Mouse (Mus musculus) frontal cortex, adult 2 months (tissue): ENCODE data around the gene Mrps27. TPM values are rescaled to one million over a fixed set of nuclear protein-coding genes. Genes with fewer than 3 reads are reported as not detected.
"Not testable (repeated sequence)": the region's sequence is repeated elsewhere in the genome, so short reads cannot be mapped to it uniquely, and the experiment has no call there.

Source experiments
- DNase-seq, 2 experiments: peaks; one replicate each; pipeline ENCODE4 v3.0.0; 2022; ENCODE audit warnings: low spot score in 1 of 2; ENCODE audit errors: extremely low spot score in 1 of 2
- polyA plus RNA-seq: library from polyadenylated mRNA; depleted of rRNA; stranded (reverse); fragments of >200 nt; gene quantifications from 2 replicates; pipeline ENCODE4 v1.2.3, GENCODE M21; 2012; rRNA removed

Gene Mrps27
- polyA plus RNA-seq, result 29.7 and 33.5 TPM in 2 replicates

DNA sequence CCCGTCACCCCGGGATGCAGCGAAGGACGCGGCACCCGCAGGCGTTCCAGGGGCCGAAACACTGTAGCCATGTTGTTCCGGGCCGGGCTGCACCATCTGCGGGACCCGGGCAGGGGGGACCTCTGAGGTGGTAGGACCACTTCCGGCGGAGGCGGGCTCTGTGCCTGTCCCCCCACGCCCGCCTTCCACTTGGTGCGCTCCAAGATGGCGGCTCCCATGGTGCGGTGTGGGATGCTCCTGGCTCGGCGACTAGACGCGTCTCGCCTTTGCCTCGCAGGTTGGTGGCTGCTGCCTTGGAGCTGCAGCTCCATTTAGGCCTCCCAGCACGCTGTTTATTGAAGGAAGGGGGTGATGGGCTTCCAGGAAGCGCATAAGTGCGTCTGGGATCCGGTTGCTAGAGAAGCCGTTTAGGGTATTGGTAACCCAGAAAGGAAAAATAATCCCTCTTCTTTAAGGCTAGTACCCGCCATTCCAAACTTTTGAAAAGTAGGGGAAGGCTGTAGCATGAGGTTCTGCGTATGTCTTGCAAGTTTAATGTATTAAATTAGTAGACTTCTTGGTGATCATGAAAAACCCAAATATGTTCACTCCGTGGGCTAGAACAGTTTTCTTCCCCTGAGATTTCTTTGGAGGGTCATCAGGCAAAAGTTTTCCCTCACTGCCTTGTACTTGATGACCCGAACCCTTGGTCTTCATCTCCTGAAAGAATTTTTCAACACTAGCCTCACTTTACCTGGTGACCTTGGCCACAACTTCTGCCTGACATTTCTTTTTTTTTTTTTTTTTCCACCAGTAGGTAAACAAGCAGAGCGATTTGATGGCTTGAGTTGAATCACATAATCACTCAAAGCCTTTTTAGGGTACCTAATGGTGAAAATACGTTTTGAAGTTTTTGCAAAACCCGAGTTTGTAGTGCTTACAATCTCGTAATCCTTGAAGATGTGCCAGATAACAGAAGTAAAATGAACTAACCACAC, at the start of gene Mrps27, which contains the start of gene Ptcd2:
Mrps27 (plus strand) TSS at position 188 of the 977 bp plus-strand sequence.
Ptcd2 (minus strand) TSS at position 107 of the 977 bp plus-strand sequence.
- DNase-seq, result peak; percentile 96 to 100

DNA sequence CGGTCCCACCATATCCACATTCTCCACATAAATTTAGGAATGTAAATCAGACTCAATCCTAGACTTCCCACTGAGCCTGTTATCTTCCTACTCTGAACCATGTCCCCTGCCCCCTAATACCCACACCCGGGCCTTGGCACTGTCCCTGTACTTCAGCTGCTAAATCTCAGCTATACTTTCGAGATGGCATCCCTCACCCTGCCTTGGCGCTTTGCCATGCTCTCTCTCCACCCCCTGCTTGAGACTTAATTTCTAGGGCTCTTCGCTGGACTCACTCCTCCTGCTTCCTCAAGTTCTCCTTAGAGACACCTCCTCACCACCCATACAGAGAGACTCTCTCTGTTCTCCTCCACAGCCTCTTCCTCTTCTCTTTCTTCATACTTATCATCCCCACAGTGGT, 44.7 kb upstream of the Mrps27 start:
- peak in 1 of 2 experiments; percentile 39 for DNase-seq

DNA sequence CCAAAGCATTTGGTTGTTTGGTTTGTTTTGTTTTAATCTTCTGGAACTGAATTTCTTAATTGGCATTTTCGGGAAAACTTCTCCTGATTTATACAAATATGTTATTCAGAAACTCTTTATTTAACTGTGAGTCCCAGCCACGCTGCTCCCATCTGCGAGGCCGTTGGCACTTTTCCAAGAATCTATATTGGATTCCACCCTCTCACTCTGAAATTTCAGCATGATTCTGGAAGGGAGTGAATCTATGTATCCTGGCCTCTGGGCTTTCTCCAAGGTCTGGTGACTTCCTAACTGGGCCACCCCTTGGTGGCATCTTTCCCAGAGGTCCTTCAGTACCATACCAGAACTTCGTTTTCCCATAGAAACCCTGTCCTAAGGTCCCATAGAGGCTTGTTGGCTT, 40.7 kb upstream of the Mrps27 start:
- DNase-seq, result peak; percentile 69 to 86

DNA sequence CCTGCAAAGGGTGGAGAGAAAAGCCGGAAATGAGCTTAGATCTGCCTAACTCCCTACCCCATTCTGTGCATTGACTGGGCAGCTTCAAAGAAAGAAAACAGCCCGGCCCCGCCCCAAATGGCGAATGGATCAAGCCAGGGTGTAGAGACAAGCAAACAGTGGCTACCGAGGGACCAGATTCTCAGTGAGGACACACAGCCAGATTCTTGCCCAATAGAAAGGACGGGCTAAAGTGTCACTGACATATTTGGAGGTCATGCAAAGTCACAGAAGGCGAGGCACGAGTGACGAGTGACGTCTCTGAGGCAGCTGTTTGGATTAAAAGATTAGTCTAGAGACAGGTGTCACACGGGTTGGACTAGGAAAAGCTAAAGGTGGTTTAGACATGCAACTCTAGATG, 40.2 kb upstream of the Mrps27 start:
- DNase-seq, result no peak

DNA sequence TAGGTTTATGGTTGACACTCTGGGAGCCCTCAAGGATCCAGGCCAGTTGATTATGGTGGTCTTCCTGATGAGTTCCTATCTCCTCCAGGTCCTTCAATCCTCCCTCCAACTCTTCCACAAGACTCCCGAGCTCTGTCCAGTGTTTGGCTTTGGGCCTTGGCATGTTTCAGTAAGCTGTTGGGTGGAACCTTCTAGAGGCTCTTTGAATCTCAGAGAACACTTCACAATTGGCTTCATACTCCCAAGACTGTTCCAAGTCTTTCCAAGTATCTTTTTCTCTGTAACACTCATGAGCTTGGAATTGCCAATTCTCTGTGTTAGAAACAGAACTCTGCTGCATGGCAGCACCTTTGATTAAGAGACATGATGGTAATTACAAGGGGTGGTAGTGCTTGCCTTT, 39.4 kb upstream of the Mrps27 start:
- DNase-seq, result no peak

DNA sequence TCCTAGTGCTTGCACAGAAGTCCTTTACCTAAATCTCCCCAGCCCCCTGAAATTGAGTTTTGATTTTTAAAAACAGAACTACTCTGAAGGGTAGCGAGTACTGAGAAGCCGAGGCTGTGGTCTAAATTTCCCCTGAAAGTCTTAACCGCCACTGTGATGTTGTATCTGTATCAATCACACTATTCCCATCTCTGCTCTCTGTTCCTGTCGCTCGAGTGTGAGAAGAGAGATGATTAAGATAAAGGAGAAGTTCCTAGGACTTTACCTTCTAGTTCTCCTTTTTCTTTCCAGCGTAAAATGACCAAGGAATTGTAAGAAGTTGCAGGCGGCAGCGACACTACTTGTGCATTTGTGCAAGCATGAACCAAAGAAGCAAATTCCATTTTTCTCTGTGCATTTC, 38.4 kb upstream of the Mrps27 start:
- no peak for DNase-seq

DNA sequence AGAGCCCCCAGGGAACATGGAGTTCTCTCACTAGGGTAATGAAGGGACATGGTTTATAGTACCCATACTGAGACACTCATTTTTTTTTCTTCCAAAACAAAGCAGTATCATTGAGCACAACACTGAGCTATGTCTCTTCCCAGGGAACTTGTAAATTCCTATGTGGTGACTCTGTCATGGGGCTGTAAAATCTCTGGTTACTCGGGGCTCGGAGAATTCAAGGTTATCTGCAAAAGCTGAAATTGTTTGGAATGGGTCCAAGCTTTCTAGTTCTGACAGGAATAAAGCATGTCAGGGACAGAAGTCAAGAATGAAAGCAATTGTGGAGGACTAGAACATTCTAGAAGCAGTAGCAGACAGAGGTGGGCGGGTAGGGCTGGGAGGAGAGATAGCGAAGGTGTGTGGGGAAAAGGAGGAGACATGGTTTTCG, 36.6 kb upstream of the Mrps27 start:
- no peak for DNase-seq

DNA sequence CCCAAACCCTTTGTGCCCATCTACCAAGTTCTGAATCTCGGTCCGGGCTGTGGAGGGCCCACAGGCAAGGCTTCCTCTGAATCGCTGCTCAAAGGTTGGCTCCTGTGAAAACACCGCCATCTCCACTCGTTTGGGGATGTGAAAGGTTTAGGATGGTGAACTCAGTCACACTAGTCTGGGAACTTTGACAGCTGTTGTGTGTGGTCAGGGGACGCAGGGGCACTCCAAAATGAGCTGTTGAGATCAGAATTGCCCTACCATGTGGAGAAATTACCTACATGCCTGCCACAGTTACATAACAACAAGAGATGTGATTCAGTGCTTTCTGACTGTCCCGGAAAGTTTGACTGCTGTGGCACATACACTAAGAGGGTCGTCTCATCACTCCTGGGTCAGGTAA, 36.2 kb upstream of the Mrps27 start:
- no peak for DNase-seq

DNA sequence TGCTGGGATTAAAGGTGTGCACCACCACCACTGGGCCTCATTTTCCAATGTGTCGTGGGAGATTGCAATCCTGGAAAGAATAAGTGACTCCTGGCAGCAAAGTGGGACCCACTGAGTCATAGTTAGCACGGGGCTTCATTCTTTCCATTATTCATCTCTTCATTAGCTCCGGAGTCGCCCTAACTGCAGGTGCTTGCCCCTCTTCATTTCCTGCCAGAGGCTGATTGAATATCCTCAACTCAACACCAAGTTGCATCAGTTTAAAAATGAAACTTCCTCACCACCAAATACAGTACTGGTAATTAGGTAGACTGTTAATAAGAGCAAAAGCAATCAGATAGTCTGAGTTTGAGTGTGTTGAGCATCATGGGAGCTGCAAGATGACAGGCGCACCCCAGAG, 30.5 kb upstream of the Mrps27 start:
- no peak for DNase-seq

DNA sequence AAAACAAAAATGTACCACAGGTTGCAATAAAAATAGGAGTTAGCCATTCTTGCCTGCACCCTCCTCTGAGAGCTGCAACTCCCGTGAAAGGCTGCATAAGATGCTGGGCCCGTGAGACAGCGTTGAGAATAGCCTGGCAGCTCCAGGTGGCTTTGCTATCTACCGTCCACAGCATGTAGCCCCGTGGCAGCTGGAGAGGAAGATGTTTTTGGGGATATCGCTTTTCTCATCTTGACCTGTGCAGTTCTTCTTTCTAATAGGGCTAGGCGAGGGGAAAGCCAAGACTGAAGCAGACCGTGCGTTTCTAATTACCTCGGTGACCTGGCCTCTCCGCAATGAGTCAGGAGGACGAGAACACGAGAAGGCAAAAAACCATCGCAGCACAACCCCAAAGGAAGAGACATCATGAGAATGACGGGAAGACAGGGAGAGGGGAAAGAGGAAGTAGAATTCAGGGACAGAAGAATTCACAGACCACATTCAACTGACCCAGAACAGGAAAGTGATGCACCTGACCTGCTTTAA, 29.9 kb upstream of the Mrps27 start:
- DNase-seq, result no peak

DNA sequence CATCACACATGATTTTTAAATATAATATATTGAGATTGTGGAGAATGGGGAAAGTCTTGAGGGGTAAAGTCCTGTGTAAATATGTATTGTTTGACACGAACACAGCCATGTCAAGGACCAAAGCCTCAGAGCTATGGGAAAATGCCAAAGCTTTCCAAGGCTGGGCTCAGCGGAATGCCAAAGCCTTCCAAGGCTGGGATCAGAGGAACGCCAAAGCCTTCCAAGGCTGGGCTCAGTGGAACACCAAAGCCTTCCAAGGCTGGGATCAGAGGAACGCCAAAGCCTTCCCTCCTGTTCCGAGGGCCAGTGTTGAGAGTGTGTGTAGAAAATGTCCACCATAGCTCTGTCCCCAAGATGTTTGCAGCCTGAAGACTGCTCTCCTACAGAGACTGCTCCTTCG, 28.2 kb upstream of the Mrps27 start:
- DNase-seq, result no peak

DNA sequence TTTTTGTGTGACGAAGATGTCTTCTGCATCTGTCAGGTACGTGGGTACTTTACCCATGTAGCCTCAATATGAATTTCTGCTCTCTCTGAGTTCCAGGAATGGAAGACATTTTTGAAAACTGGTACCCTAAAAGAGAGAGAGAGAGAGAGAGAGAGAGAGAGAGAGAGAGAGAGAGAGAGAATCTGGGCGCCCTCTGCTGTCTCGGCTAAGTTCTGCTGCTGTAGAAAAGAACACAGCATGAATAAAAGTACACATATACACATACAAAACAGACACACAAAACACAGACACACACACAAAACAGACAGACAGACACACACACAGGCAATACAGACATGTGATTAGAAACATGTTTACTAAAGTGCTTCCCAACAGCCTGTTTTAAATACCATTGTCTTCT, 27.5 kb upstream of the Mrps27 start:
- peak in 1 of 2 experiments; percentile 81 for DNase-seq

DNA sequence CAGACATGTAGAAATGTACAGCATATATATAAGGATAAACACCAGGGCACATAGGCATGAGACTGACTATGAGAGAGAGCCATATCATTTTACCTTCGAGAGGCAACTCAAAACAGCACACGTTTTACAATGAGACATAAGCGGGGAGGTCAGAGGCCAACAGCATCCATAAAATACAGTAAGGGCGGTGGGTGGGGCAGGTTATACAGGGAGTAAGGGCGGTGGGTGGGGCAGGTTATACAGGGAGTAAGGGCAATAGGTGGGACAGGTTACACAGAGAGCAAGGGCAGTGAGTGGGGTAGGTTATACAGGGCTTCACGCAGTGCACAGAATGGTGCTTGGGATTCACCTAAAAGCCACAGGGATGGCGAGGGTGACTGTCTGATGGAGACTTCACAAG, 24.1 kb upstream of the Mrps27 start:
- DNase-seq, result no peak

DNA sequence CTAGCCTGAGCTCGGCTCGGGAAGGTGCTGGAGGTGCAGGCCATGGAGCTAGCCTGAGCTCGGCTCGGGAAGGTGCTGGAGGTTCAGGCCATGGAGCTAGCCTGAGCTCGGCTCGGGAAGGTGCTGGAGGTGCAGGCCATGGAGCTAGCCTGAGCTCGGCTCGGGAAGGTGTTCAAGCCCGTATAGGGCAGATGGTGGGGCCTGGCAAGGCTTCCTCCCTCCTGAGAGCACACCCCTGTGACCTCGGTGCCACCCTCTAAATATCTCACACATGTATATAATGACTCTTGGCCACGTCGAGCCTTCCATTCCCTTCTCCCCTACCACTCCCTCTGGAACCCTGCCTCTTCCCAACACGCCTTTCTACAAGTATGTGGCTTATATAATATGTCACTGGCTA, 21.7 kb upstream of the Mrps27 start:
- DNase-seq, result not testable (repeated sequence)

DNA sequence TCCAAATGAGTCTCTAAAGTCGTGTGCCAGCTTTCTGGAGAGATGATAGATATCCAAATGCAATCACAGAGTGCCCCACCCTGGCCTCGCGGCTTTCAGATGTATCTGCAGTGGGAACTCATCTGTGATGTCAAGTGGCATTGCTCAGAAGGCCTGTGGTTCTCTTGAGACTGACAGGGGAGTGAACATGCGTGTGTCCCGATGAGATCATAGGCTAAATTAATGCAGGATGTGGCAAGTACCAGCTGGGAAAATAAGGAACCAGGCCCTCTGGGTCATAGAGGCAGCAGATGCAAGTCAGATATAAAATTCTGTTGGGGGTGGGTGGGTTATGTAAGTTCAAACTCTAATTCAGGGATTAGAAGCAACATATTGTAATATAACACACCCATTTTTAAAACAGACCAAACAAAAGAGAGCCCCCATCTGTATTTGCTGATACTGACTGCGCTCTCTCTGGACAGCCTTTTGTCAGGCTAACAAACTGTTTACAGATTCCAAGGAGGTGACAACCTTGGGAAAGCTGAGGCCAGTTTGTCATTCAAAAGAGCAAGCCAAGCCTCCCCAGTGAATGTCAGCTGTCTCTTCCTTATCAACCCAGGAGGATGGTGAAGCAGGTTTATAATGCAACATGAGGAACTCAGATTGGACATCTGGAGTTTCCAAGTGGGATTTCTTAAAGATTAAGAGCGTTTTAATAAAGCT, 20.8 kb upstream of the Mrps27 start:
- DNase-seq, result no peak

DNA sequence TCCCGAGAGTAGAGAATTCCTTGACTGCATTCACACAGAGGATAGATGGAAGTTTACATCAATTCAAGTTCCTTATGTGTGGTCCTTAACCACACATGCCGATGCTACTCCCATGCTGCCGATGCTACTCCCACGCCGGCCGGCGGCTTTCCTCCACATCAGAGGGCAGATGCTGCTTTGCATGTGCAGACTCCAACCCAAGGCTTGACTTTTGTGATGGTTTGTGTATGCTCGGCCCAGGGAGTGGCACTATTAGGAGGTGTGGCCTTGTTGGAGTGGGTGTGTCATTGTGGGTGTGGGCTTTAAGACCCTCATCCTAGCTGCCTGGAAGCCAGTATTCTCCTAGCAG, 20.3 kb upstream of the Mrps27 start:
- DNase-seq, result not testable (repeated sequence)

DNA sequence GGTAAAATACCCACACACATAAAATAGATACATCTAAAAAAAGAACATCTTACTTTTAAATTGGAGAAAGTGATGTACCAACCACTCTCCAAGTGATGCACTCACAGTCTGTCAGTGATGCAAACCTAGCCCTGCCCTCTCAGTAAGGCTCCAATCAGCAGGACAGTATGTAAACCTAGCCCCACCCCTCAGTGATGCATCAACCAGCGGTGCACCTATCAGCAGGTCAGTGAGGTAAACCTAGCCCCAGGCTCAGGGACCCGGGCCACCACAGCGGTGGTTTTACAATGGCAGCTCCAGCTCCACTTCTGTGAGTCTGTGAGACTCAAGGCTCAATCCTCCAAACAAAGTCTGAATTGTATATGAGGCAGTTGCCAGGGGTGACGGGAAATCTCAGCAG, 13.3 kb upstream of the Mrps27 start:
- DNase-seq, result no peak

DNA sequence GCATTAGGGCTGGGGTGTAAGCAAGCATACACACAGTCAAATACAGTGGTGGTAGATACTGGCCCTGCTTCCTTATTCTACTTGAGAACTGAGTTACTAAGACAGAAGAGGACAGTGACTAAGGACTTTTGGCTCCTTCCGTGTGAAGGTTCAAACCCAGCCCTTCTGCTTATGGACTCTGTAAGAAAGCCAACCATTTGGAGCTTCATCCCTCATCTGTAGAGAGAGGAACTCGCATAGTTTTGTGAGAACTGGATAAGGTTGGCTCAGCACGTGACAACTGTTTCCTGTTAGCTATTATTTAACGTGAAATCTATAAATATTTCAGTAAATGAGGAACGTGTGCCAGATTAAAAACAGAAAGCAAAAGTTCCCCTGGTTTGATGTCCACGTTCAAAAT, 7.1 kb upstream of the Mrps27 start:
- no peak for DNase-seq

DNA sequence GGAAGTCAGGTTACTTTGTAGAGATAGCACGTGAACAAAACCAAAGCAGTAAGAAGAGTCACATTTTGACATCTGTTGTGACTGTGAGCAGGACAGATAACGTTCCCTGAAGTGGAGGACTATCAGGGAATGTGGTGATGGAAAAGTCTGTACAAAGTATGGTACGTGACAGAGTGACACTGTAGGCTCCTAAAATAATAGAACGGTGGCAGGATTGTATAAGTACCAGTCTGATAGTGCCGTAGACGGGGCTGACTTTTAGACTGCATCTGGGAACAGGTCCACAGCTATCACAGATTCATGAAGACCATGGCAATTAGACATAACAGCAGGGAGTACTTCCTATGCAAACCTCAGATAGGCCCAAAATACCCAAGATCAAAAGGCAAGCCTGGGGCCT, 3.1 kb upstream of the Mrps27 start:
- DNase-seq, result no peak

DNA sequence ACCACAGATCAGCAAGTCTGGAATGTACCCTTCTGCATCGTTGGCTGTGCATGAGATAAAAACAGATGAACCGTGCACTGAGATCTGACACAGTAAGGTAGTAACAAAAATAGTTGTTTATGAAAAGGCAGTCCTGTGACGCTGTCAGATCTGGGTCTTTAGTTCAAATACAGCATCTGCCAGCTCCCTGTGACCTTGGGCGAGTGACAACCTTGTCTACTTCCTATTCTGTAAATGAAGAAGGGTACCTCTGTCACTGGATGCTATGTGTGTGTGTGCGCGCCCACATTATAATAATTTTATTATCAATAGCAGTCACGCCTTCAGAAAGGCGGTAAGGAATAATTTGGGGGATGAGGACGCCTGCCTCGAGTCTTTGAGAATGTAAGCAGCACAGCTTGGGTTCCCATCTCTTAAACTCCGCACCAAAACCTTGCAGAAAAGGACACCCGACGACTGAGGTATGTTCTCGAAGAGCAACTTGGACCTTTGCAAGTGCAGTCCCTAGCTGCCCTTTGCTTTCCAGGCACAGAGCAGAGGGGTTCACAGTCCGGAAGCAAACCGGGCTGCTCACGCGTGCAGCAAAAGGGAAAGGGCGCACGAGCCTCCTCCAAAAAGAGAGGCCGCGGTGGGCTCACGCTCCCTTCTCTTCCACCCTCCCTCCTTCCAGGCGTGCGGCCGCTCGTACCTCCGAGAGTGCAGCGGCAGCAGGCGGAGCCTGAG, 549 bp upstream of the Mrps27 start:
- DNase-seq, result peak in 1 of 2 experiments; percentile 28

DNA sequence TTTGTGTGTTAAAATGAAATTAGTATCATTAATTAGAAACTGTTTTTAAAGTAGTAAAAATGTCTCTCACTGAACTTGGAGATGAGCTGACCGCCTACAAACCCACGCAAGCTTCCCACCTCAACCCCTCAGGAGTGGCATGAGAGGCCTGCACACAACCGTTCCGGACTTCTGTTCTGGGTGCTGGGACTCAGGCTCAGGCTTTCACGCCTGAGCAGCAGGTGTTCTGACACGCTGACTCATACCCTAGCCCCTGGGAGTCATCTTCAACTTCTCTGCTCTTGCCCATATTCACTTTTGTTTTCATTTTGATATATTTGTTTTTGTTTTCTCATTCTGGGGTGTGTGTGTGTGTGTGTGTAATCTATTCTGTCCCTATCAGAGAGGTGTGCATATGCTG, 5.4 kb downstream of the Mrps27 start:
- no peak for DNase-seq
